Mouse (Mus musculus) cerebellum, adult 9-10 months (tissue): Measurements from ENCODE around the gene Batf.

ENCODE experiments used
- DNase-seq: peaks from one replicate; pipeline ENCODE4 v3.0.0; 2022

Gene Batf

DNA sequence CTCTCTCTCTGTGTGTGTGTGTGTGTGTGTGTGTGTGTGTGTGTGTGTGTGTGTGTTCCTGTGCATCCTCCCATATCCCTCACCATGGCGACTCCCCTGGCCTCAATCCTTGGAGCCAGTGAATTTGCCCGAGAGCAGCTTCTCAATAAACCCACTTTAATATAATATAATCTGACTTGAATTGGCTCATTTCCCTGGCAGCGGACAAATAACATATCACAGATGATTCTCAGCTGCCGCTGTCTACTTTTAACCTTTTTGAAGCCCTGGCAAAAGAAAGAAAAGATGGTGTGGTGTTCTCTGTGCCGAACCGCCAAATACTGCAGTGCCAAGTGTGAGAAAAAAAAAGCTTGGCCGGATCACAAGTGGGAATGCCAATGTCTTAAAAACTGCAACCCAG is 41.7 kb downstream of the Batf start:
- no peak for DNase-seq

GRCm38 (mm10) chr12:85729022-85729944 is 42.8 kb downstream of the Batf start:
- DNase-seq: peak; percentile 48

- no peak for DNase-seq
These were observed 43.4 kb downstream of the Batf start for GRCm38 (mm10) chr12:85729945-85730290.

- DNase-seq: no peak
These were observed 49.7 kb downstream of the Batf start for GRCm38 (mm10) chr12:85736203-85736602.

GRCm38 (mm10) chr12:85736960-85737359 is 50.5 kb downstream of the Batf start:
- DNase-seq: no peak

DNA sequence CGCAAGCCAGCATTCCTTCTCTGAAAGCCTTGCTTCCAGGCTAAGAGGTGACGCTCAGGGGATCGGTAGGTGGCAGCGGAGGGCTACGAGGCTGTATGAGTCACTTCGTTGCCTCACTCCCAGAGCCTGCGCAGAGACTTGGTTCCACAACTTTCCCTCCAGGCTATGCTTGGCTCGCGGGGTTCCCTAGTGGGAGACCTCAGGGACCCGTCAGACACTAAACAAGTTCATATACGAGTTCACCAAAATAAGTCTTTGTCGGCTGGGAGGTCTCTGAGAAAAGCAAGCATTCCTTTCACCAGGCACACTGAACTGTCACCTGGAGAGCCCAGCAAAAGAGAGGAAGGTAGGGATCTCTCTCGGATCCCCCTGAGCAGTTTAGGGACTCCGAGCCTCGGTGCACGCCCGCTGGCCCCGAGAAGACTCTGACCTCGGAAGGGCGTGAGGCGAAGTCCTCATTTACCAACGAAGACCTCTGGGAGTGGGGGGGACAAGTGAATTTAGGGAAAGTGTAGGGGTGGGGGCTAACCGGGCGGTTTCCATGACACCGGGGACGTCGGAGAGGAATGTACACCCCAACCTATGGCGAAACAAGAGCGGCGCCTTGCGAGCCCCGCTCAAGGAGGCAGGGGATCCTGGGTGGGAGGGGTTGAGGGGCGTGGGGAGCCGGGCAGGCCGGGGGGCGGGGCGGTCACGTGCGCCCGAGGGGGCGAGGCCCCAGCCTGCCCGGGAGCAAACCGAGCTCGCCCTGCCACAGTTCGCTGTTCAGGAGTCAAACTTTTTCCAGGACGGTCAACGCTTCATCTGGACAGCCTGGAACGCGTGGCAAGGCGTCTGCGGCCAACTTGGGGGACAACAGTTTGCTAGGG is 59.6 kb downstream of the Batf start, which contains the start of gene Flvcr2:
TSS of gene Flvcr2 (plus strand) at position 713 of the 869 bp plus-strand sequence.
- peak; percentile 40 for DNase-seq

DNA sequence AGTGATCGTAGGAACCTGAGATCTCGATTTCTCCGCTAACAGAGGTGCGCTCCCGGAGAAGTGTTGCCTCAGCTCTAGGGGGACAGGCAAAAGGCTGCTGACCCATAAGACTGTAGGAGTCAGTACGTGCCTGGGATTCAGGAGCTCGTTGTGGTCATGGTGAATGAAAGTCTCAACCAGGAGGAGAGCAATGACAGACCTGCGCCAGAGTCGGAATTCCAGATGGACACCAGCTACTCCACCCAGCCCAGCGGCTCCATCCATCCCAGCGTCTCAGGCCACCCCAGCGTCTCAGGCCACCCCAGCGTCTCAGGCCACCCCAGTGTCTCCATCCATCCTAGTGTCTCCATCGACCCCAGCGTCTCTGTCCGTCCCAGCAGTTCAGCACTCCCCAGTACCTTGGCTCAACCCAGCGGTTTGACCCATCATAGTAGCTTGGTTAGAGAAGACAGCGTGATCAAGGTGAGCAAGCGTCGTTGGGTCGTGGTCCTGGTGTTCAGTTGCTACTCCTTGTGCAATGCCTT is 60.3 kb downstream of the Batf start:
- no peak for DNase-seq

DNA sequence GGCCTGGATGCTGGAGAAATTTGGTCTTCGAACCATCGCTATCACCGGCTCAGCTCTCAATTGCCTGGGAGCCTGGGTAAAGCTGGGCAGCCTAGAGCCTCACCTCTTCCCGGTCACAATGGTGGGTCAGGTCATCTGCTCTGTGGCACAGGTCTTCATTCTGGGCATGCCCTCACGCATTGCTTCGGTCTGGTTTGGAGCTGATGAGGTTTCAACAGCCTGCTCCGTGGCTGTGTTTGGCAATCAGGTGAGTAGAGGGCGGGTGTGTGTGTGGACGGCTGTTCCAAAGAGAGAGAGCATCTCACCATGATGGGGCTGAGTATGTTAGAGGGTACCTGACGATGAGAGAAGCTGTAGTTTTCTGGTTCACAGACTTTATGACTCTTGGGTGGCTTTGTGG is 60.9 kb downstream of the Batf start:
- no peak for DNase-seq

DNA sequence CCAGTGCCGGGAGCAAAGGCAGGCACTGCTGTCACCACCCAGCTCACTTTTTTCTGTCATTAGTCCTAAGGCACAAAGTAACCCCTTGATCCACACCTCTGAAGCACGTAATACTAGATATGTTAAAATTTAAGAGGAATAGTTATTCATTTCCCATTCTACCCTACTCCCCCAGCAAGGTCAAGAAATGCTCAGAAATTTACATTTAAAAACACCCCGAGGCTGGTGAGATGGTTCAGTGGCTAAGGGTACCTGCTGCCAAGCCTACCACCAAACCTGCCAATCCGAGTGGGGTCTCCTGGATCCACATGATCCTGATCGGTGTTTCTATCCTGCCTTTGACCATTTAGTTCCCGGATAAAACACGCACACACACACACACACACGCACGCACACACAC is 63.4 kb downstream of the Batf start:
- no peak for DNase-seq

DNA sequence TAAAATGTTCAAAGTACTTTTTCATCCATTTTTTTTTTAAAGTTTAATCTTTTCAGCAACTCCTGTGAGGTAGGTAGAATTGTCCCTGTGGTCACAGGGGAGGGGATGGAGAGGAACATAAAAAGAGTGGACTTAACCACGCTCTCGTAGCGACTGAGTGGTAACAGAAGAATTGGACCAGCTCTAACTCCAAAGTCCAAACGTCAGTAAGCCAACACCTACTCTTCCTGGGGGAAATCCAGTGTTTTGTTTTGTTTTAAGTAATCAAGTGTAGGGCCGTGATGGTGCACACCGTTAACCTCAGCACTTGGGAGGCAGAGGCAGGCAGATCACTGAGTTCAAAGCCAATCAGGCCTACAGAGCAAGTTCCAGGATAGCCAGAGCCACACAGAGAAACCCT is 65.6 kb downstream of the Batf start:
- no peak for DNase-seq

GRCm38 (mm10) chr12:85753223-85753622 is 66.8 kb downstream of the Batf start:
- DNase-seq: no peak

- DNase-seq: no peak
These were observed 68.3 kb downstream of the Batf start for GRCm38 (mm10) chr12:85754611-85755265.

DNA sequence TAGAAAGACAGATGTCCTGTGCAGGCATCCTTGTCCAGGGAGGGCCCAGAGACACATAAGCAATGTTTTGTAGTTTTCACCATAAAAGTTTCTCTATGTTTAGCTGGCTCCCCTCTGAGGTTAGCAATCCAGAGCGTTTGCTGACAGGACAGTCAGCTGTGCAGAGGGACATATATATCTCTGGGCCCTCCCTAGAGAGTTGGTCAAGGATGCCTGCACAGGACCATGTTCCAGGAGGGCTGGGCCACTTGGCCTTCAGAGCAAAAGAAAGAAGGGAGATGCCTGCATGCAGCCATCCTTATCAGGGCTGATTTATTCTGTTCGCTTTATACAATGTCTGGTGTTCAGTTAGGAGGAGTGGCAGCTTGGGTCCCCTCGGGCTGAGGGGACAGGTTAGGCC is 70.0 kb downstream of the Batf start:
- no peak for DNase-seq

GRCm38 (mm10) chr12:85757074-85757473 is 70.6 kb downstream of the Batf start:
- DNase-seq: no peak
